Mouse (Mus musculus): ENCODE measurements at regions not wholly inside any gene's neighbourhood (a gene's known extent, or its start where the extent isn't known, plus 50 kb on each side); places are given as distances from the start of the nearest gene placed in this dataset.

GRCm38 (mm10) chr1:153990651-153991435 lies 90.8 kb upstream of the Teddm2 start:
- 88% methylated on average over 11 of the region's 11 CpGs for WGBS
- H3K4me3 ChIP-seq (replicated peaks; ENCODE audit: extremely low read depth, low read depth, low read length), result no peak overlapping the region
- DNase-seq, result no peak
- TF ChIP-seq POLR2A (IDR thresholded peaks at IDR 0.05; ENCODE audit: borderline replicate concordance, extremely low read depth, low read depth, low read length) (no peak), CTCF (IDR thresholded peaks at IDR 0.05; ENCODE audit: insufficient read depth, low read length) (no peak)
- no peaks in the 10 kb centered on the region for H3K4me1 ChIP-seq (ENCODE audit: control insufficient read depth, insufficient read depth, low read length)

GRCm38 (mm10) chr1:153992466-153992865 lies 92.4 kb upstream of the Teddm2 start:
- no peak for DNase-seq
- TF ChIP-seq POLR2A (IDR thresholded peaks at IDR 0.05; ENCODE audit: borderline replicate concordance, extremely low read depth, low read depth, low read length) (no peak), CTCF (IDR thresholded peaks at IDR 0.05; ENCODE audit: insufficient read depth, low read length) (no peak)
- Histone ChIP-seq H3K4me3 (replicated peaks; ENCODE audit: extremely low read depth, low read depth, low read length) (no peak overlapping the region), H3K4me1 (ENCODE audit: control insufficient read depth, insufficient read depth, low read length) (no peaks in the 10 kb centered on the region)
- 63% methylated on average over 3 of the region's 3 CpGs for WGBS

- H3K4me1 ChIP-seq (ENCODE audit: control insufficient read depth, insufficient read depth, low read length), result no peaks in the 10 kb centered on the region
- H3K4me3 ChIP-seq (replicated peaks; ENCODE audit: extremely low read depth, low read depth, low read length), result no peak overlapping the region
- TF ChIP-seq POLR2A (IDR thresholded peaks at IDR 0.05; ENCODE audit: borderline replicate concordance, extremely low read depth, low read depth, low read length), result no peak
- TF ChIP-seq CTCF (IDR thresholded peaks at IDR 0.05; ENCODE audit: insufficient read depth, low read length), result no peak
- DNase-seq, result no peak
- WGBS, result 97% methylated on average over 4 of the region's 4 CpGs
Measured at GRCm38 (mm10) chr1:153994871-153995270, 94.8 kb upstream of the Teddm2 start.

GRCm38 (mm10) chr1:153997201-153998181 lies 97.5 kb upstream of the Teddm2 start:
- TF ChIP-seq POLR2A (IDR thresholded peaks at IDR 0.05; ENCODE audit: borderline replicate concordance, extremely low read depth, low read depth, low read length) (no peak), CTCF (IDR thresholded peaks at IDR 0.05; ENCODE audit: insufficient read depth, low read length) (no peak)
- no peak for DNase-seq
- Histone ChIP-seq H3K4me3 (replicated peaks; ENCODE audit: extremely low read depth, low read depth, low read length) (no peak overlapping the region), H3K4me1 (ENCODE audit: control insufficient read depth, insufficient read depth, low read length) (no peaks in the 10 kb centered on the region)
- 63% methylated on average over 15 of the region's 15 CpGs for WGBS

GRCm38 (mm10) chr1:153999776-154000175 lies 99.7 kb upstream of the Teddm2 start:
- WGBS, result 55% methylated on average over 6 of the region's 6 CpGs
- no peak for TF ChIP-seq POLR2A (IDR thresholded peaks at IDR 0.05; ENCODE audit: borderline replicate concordance, extremely low read depth, low read depth, low read length)
- TF ChIP-seq CTCF (IDR thresholded peaks at IDR 0.05; ENCODE audit: insufficient read depth, low read length), result no peak

GRCm38 (mm10) chr1:154003669-154004068 lies 103.6 kb upstream of the Teddm2 start:
- DNase-seq, result no peak
- Histone ChIP-seq H3K4me3 (replicated peaks; ENCODE audit: extremely low read depth, low read depth, low read length) (no peak overlapping the region), H3K4me1 (ENCODE audit: control insufficient read depth, insufficient read depth, low read length) (no peaks in the 10 kb centered on the region)
- TF ChIP-seq CTCF (IDR thresholded peaks at IDR 0.05; ENCODE audit: insufficient read depth, low read length), result no peak
- no peak for TF ChIP-seq POLR2A (IDR thresholded peaks at IDR 0.05; ENCODE audit: borderline replicate concordance, extremely low read depth, low read depth, low read length)
- 57% methylated on average over 7 of the region's 7 CpGs for WGBS

More at GRCm38 (mm10) chr1:153999776-154000175, 99.7 kb upstream of the Teddm2 start:
- Histone ChIP-seq H3K4me1 (ENCODE audit: control insufficient read depth, insufficient read depth, low read length) (no peaks in the 10 kb centered on the region), H3K4me3 (replicated peaks; ENCODE audit: extremely low read depth, low read depth, low read length) (no peak overlapping the region)
- no peak for DNase-seq

- Histone ChIP-seq H3K4me1 (ENCODE audit: control insufficient read depth, insufficient read depth, low read length) (no peaks in the 10 kb centered on the region), H3K4me3 (replicated peaks; ENCODE audit: extremely low read depth, low read depth, low read length) (no peak overlapping the region)
- 89% methylated on average over 4 of the region's 4 CpGs for WGBS
- DNase-seq, result no peak
- no peak for TF ChIP-seq POLR2A (IDR thresholded peaks at IDR 0.05; ENCODE audit: borderline replicate concordance, extremely low read depth, low read depth, low read length)
- TF ChIP-seq CTCF (IDR thresholded peaks at IDR 0.05; ENCODE audit: insufficient read depth, low read length), result no peak
Measured at GRCm38 (mm10) chr1:154004647-154005046, 104.6 kb upstream of the Teddm2 start.

- WGBS, result 72% methylated on average over 13 of the region's 13 CpGs
- no peak for DNase-seq
- Histone ChIP-seq H3K4me1 (ENCODE audit: control insufficient read depth, insufficient read depth, low read length) (no peaks in the 10 kb centered on the region), H3K4me3 (replicated peaks; ENCODE audit: extremely low read depth, low read depth, low read length) (no peak overlapping the region)
- TF ChIP-seq POLR2A (IDR thresholded peaks at IDR 0.05; ENCODE audit: borderline replicate concordance, extremely low read depth, low read depth, low read length) (no peak), CTCF (IDR thresholded peaks at IDR 0.05; ENCODE audit: insufficient read depth, low read length) (no peak)
Measured at GRCm38 (mm10) chr1:154006055-154006454, 106.0 kb upstream of the Teddm2 start.

- DNase-seq, result no peak
- H3K4me1 ChIP-seq (ENCODE audit: control insufficient read depth, insufficient read depth, low read length), result no peaks in the 10 kb centered on the region
- 92% methylated on average over 3 of the region's 3 CpGs for WGBS
- H3K4me3 ChIP-seq (replicated peaks; ENCODE audit: extremely low read depth, low read depth, low read length), result no peak overlapping the region
- TF ChIP-seq CTCF (IDR thresholded peaks at IDR 0.05; ENCODE audit: insufficient read depth, low read length) (no peak), POLR2A (IDR thresholded peaks at IDR 0.05; ENCODE audit: borderline replicate concordance, extremely low read depth, low read depth, low read length) (no peak)
Measured at GRCm38 (mm10) chr1:154007440-154007839, 107.4 kb upstream of the Teddm2 start.
